Mouse (Mus musculus): Measurements from ENCODE around the gene Sorl1. TPM values are rescaled to one million over a fixed set of nuclear protein-coding genes. Genes with fewer than 3 reads are reported as not detected.

Sorl1 gene
- total RNA-seq, 1 experiment: 24.1 TPM

DNA sequence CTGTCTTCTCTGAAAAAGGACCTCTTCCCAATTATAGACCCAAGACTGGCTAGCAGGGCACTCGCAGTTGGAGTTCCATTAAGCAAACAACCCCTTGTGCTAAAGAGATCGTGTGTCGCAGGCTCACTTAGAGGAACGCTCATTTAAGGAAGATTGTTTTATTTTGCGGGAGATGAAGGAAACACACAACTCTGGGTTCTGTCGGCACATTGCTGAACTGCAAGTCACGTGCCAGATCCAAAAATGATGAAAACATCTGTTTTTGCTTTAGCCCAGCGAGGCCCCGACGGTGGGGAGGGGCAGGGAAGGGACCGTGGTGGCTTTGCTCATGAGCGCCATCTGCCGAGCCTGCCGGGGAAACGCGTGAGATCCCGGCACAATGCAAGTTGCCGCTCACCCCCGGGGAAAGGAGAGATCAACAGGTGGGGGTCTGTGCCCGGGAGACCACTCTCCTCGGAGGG lies 173.1 kb downstream of the Sorl1 start:
- no peaks in the 10 kb centered on the region for H3K36me3 ChIP-seq (ENCODE audit: control insufficient read depth, insufficient read depth, low read length, poor library complexity, severe bottlenecking)
- H3K27ac ChIP-seq (ENCODE audit: insufficient read depth, low read depth, low read length, poor library complexity, severe bottlenecking): no peak overlapping the region
- peak overlapping the region; percentile 62; the same call in 1 of the 2 replicates for H3K9ac ChIP-seq (ENCODE audit: insufficient read depth, low read depth, low read length, poor library complexity, severe bottlenecking)
- H3K4me3 ChIP-seq (ENCODE audit: insufficient read depth in 1 of 2, low read depth in 1 of 2, low read length in 2 of 2, poor library complexity in 1 of 2, severe bottlenecking in 1 of 2): peak overlapping the region; percentile 57 to 64
- no peak for TF ChIP-seq HCFC1 (IDR thresholded peaks at IDR 0.05; ENCODE audit: borderline replicate concordance, insufficient read depth, low read length)
- TF ChIP-seq ZC3H11A (IDR thresholded peaks at IDR 0.05; ENCODE audit: borderline replicate concordance, low read depth, low read length): peak; percentile 54; the same call in 1 of the 2 replicates
- no peaks in the 10 kb centered on the region for H3K9me3 ChIP-seq (ENCODE audit: control insufficient read depth, insufficient read depth, low read depth, low read length)
- H3K4me1 ChIP-seq (ENCODE audit: control insufficient read depth in 2 of 2, insufficient read depth in 2 of 2, low read length in 2 of 2, poor library complexity in 1 of 2): peaks cover 0 to 7% of the 10 kb centered on the region in 2 experiments; a peak in 2 of 4 replicates
- DNase-seq (ENCODE audit: low read depth, low spot score): peak; percentile 76
- in situ Hi-C loops (cut with MboI; ENCODE audit: low sequenced_read_pairs in 2 of 2, unreplicated experiment in 2 of 2): loop anchor here (5.0 to 25.0 kb wide), 2 partner anchors 714 to 724 kb away; no protein-coding TSS in a partner anchor

DNA sequence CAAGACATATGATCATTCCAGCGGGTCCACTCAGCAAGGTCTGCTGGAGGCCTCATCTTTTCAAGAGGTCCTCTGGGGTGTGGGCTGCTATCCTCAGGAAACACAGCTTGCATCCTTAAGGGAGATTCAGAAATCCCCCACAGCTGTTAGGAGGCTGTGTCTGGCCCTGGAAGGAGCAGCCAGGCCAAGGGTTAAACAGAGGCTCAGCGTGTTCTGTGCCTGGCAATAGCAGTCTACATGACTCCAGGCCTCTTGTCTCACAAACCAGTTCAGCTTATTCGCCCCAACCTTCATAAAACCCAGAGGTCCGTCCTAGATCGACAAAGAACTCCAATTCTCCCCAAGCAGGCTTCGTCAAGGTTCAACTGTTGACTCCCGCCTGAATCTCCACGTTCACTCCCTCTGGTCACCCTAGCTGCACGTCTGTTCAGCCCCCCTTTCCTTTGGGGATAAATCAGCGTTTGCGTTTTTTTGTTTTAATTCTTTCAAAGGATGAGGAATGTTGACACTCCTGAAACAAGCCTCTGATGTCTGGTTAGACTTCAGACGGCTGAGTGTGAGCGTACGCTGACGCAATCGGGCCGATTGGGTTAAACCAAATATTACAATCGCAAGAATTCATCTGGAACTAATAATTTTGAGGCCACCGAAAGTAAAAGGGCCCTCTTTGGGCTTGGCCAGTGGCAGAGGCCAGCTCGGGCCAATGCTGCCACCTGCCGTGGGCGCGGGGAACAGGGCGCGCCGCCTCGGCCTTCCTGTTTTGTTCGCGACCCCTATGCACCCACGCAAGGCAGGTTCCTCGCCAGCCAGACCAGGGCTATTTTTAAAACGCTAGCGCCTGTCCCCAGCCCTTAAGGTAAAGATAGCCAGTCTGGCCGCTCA lies 173.7 kb downstream of the Sorl1 start:
- peak overlapping the region; percentile 49; the same call in 1 of the 2 replicates for H3K9ac ChIP-seq (ENCODE audit: insufficient read depth, low read depth, low read length, poor library complexity, severe bottlenecking)
- DNase-seq (ENCODE audit: low read depth, low spot score): no peak
- no peak for TF ChIP-seq MAFK (IDR thresholded peaks at IDR 0.05; ENCODE audit: insufficient read depth, low read depth, low read length)
- no peak for TF ChIP-seq CHD2 (IDR thresholded peaks at IDR 0.05; ENCODE audit: low read depth, low read length)
- TF ChIP-seq HCFC1 (IDR thresholded peaks at IDR 0.05; ENCODE audit: borderline replicate concordance, insufficient read depth, low read length): no peak
- TF ChIP-seq ZNF384 (IDR thresholded peaks at IDR 0.05; ENCODE audit: low read depth, low read length): no peak
- TF ChIP-seq ZC3H11A (IDR thresholded peaks at IDR 0.05; ENCODE audit: borderline replicate concordance, low read depth, low read length): peak; percentile 74; the same call in 1 of the 2 replicates
- no peak overlapping the region for H3K27ac ChIP-seq (ENCODE audit: insufficient read depth, low read depth, low read length, poor library complexity, severe bottlenecking)
- no peaks in the 10 kb centered on the region for H3K36me3 ChIP-seq (ENCODE audit: control insufficient read depth, insufficient read depth, low read length, poor library complexity, severe bottlenecking)
- H3K9me3 ChIP-seq (ENCODE audit: control insufficient read depth, insufficient read depth, low read depth, low read length): no peaks in the 10 kb centered on the region
- H3K4me3 ChIP-seq (ENCODE audit: insufficient read depth in 1 of 2, low read depth in 1 of 2, low read length in 2 of 2, poor library complexity in 1 of 2, severe bottlenecking in 1 of 2): peak overlapping the region; percentile 57 to 64
- peaks cover 0 to 7% of the 10 kb centered on the region in 2 experiments; a peak in 2 of 4 replicates for H3K4me1 ChIP-seq (ENCODE audit: control insufficient read depth in 2 of 2, insufficient read depth in 2 of 2, low read length in 2 of 2, poor library complexity in 1 of 2)
- in situ Hi-C loops (cut with MboI; ENCODE audit: low sequenced_read_pairs in 2 of 2, unreplicated experiment in 2 of 2): loop anchor here (5.0 to 25.0 kb wide), 2 partner anchors 713 to 723 kb away; no protein-coding TSS in a partner anchor

DNA sequence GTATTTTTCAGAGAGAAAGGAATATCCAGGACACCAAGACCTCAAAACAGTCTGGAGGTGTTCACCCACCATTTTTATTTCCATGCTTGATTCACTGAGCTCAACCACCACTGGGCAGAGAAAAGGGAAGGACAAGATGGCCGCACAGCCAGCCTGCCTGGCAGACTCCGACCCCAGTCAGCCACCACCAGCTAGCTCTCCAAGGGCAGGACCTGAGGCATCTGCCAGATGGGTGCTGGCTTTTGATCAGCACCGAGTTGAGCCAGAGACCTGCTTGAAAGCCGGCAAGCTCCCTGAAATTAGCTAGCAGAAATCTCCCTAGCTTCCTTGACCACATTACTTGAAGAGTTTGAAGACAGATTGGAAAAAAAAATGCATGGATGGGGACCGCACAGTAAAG lies 174.6 kb downstream of the Sorl1 start:
- Histone ChIP-seq H3K9ac (ENCODE audit: insufficient read depth, low read depth, low read length, poor library complexity, severe bottlenecking) (no peak overlapping the region), H3K9me3 (ENCODE audit: control insufficient read depth, insufficient read depth, low read depth, low read length) (no peaks in the 10 kb centered on the region), H3K4me1 (ENCODE audit: control insufficient read depth in 2 of 2, insufficient read depth in 2 of 2, low read length in 2 of 2, poor library complexity in 1 of 2) (peaks cover 0 to 7% of the 10 kb centered on the region in 2 experiments; a peak in 2 of 4 replicates), H3K4me3 (ENCODE audit: insufficient read depth in 1 of 2, low read depth in 1 of 2, low read length in 2 of 2, poor library complexity in 1 of 2, severe bottlenecking in 1 of 2) (no peak overlapping the region), H3K27ac (ENCODE audit: insufficient read depth, low read depth, low read length, poor library complexity, severe bottlenecking) (no peak overlapping the region), H3K36me3 (ENCODE audit: control insufficient read depth, insufficient read depth, low read length, poor library complexity, severe bottlenecking) (no peaks in the 10 kb centered on the region)
- no peak for DNase-seq (ENCODE audit: low read depth, low spot score)
- TF ChIP-seq CHD2 (IDR thresholded peaks at IDR 0.05; ENCODE audit: low read depth, low read length) (no peak), MAFK (IDR thresholded peaks at IDR 0.05; ENCODE audit: insufficient read depth, low read depth, low read length) (no peak), ZC3H11A (IDR thresholded peaks at IDR 0.05; ENCODE audit: borderline replicate concordance, low read depth, low read length) (no peak), ZNF384 (IDR thresholded peaks at IDR 0.05; ENCODE audit: low read depth, low read length) (no peak), HCFC1 (IDR thresholded peaks at IDR 0.05; ENCODE audit: borderline replicate concordance, insufficient read depth, low read length) (no peak)
- in situ Hi-C loops (cut with MboI; ENCODE audit: low sequenced_read_pairs in 2 of 2, unreplicated experiment in 2 of 2): loop anchor here in 1 of 2 experiments (10.0 kb wide), 1 partner anchor 475 kb away; no protein-coding TSS in a partner anchor

DNA sequence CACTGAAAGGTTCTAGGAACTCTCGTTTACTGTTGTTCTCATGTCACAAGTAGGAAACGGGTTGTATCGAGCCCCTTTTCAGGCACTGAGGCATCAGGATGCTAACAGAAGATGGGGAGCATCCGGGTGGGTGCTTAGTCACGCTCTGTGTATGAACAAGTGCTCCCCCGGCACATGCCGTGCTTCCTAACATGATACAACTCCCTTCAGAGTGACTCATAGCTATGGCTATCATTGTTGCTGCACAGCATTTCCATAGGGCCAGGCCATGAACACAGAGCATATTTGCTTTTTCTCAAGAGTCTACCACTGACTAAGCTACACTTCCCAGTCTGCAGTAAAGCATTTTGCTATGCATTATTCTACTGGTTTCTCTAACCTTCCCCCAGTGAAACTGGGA lies 179.1 kb downstream of the Sorl1 start:
- Histone ChIP-seq H3K9ac (ENCODE audit: insufficient read depth, low read depth, low read length, poor library complexity, severe bottlenecking) (no peak overlapping the region), H3K9me3 (ENCODE audit: control insufficient read depth, insufficient read depth, low read depth, low read length) (no peaks in the 10 kb centered on the region), H3K4me1 (ENCODE audit: control insufficient read depth in 2 of 2, insufficient read depth in 2 of 2, low read length in 2 of 2, poor library complexity in 1 of 2) (no peaks in the 10 kb centered on the region), H3K36me3 (ENCODE audit: control insufficient read depth, insufficient read depth, low read length, poor library complexity, severe bottlenecking) (no peaks in the 10 kb centered on the region), H3K27ac (ENCODE audit: insufficient read depth, low read depth, low read length, poor library complexity, severe bottlenecking) (no peak overlapping the region), H3K4me3 (ENCODE audit: insufficient read depth in 1 of 2, low read depth in 1 of 2, low read length in 2 of 2, poor library complexity in 1 of 2, severe bottlenecking in 1 of 2) (no peak overlapping the region)
- DNase-seq (ENCODE audit: low read depth, low spot score): no peak
- TF ChIP-seq HCFC1 (IDR thresholded peaks at IDR 0.05; ENCODE audit: borderline replicate concordance, insufficient read depth, low read length): no peak
- in situ Hi-C loops (cut with MboI; ENCODE audit: low sequenced_read_pairs in 2 of 2, unreplicated experiment in 2 of 2): loop anchor here in 1 of 2 experiments (10.0 kb wide), 1 partner anchor 470 kb away; no protein-coding TSS in a partner anchor
